Mouse (Mus musculus) CH12.LX (cell line): ENCODE measurements around the gene Mlxipl. TPM values are rescaled to one million over a fixed set of nuclear protein-coding genes. Genes with fewer than 3 reads are reported as not detected.
"Not testable (repeated sequence)": the region's sequence is repeated elsewhere in the genome, so short reads cannot be mapped to it uniquely, and the experiment has no call there.

Source experiments
- DNase-seq: peaks from one replicate; pipeline ENCODE4 v3.0.0-alpha.2; 2013; ENCODE audit errors: extremely low read depth
- H3K27ac ChIP-seq: 2 replicates; pipeline ENCODE4 v1.5.1; 2012; ENCODE audit warnings: low read depth, mild to moderate bottlenecking, control low read depth, moderate library complexity; ENCODE audit not compliant: insufficient read depth
- H3K27me3 ChIP-seq: replicated peaks from 2 replicates; pipeline ENCODE3; 2012; ENCODE audit warnings: inconsistent platforms
- H3K36me3 ChIP-seq, 2 experiments: replicated peaks in 1 of 2; 2 replicates each; pipeline versions ENCODE3 to v1.6.1; 2012; ENCODE audit warnings: inconsistent platforms in 1 of 2, low read length in 1 of 2, mild to moderate bottlenecking in 1 of 2, mixed read lengths in 1 of 2, moderate library complexity in 1 of 2; ENCODE audit not compliant: control insufficient read depth in 1 of 2, insufficient read depth in 1 of 2
- H3K4me1 ChIP-seq, 2 experiments: 2 replicates each; pipeline ENCODE4 v1.6.1; 2012; ENCODE audit warnings: inconsistent platforms in 1 of 2, moderate library complexity in 1 of 2; ENCODE audit not compliant: insufficient read depth in 2 of 2, control insufficient read depth in 1 of 2
- H3K4me2 ChIP-seq: 2 replicates; pipeline ENCODE4 v1.6.1; 2012; ENCODE audit warnings: low read depth, mild to moderate bottlenecking, control low read depth; ENCODE audit not compliant: poor library complexity, insufficient read depth, severe bottlenecking
- H3K4me3 ChIP-seq, 3 experiments: fragments of 150-350 bp in 1 of 3; sonication (generic) in 1 of 3; replicated peaks in 1 of 3; 2 replicates each; pipeline versions ENCODE3 to v1.5.1; 2011 to 2012; ENCODE audit warnings: low read depth in 2 of 3, low read length in 2 of 3, mild to moderate bottlenecking in 2 of 3, moderate library complexity in 2 of 3, control low read depth in 1 of 3, improper control_type of control experiment in 1 of 3, inconsistent platforms in 1 of 3, mixed read lengths in 1 of 3; ENCODE audit not compliant: poor library complexity in 1 of 3
- H3K79me2 ChIP-seq: replicated peaks from 2 replicates; pipeline ENCODE4 v1.6.1; 2012; ENCODE audit warnings: mild to moderate bottlenecking, moderate library complexity; ENCODE audit not compliant: control insufficient read depth, poor library complexity, insufficient read depth, severe bottlenecking; ENCODE audit errors: extremely low read depth
- H3K9ac ChIP-seq: 2 replicates; pipeline ENCODE4 v1.6.1; 2012; ENCODE audit warnings: low read depth, mild to moderate bottlenecking, control low read depth, moderate library complexity; ENCODE audit not compliant: insufficient read depth
- H3K9me3 ChIP-seq: replicated peaks from 2 replicates; pipeline ENCODE3; 2012; ENCODE audit warnings: low read length, inconsistent platforms, mixed read lengths
- BHLHE40 ChIP-seq: IDR thresholded peaks from 2 replicates; pipeline ENCODE4 v1.6.1; 2011; ENCODE audit warnings: mild to moderate bottlenecking, low read depth, low read length, improper control_type of control experiment
- CHD1 ChIP-seq: IDR thresholded peaks from 2 replicates; pipeline ENCODE4 v1.6.1; 2012; ENCODE audit warnings: low read depth, low read length, improper control_type of control experiment, inconsistent platforms
- E2F4 ChIP-seq: IDR thresholded peaks from 2 replicates; pipeline ENCODE4 v1.6.1; 2011; ENCODE audit warnings: low read depth, low read length, improper control_type of control experiment; ENCODE audit not compliant: insufficient replicate concordance
- ETS1 ChIP-seq: conservative IDR thresholded peaks from 2 replicates; pipeline ENCODE4 v1.6.1; 2012; ENCODE audit warnings: low read depth, mild to moderate bottlenecking, inconsistent platforms, low read length, improper control_type of control experiment, moderate library complexity
- GABPA ChIP-seq: IDR thresholded peaks from 2 replicates; pipeline ENCODE4 v1.6.1; 2012; ENCODE audit warnings: low read depth, low read length, improper control_type of control experiment, inconsistent platforms; ENCODE audit not compliant: insufficient replicate concordance
- HCFC1 ChIP-seq: IDR thresholded peaks from 2 replicates; pipeline ENCODE4 v1.6.1; 2012; ENCODE audit warnings: low read depth, mild to moderate bottlenecking, inconsistent platforms, low read length, improper control_type of control experiment
- IRF4 ChIP-seq: IDR thresholded peaks from 2 replicates; pipeline ENCODE4 v1.6.1; 2014; ENCODE audit warnings: low read depth, mild to moderate bottlenecking, inconsistent platforms, low read length, improper control_type of control experiment
- JUN ChIP-seq: IDR thresholded peaks from 2 replicates; pipeline ENCODE4 v1.6.1; 2011; ENCODE audit warnings: low read depth, mild to moderate bottlenecking, low read length, improper control_type of control experiment, moderate library complexity; ENCODE audit not compliant: insufficient read depth
- KAT2A ChIP-seq: IDR thresholded peaks from 2 replicates; pipeline ENCODE4 v1.6.1; 2012; ENCODE audit warnings: low read length, improper control_type of control experiment, inconsistent platforms; ENCODE audit not compliant: insufficient replicate concordance
- MAFK ChIP-seq: IDR thresholded peaks from 2 replicates; pipeline ENCODE4 v1.6.1; 2011; ENCODE audit warnings: low read length, improper control_type of control experiment; ENCODE audit not compliant: insufficient replicate concordance
- NELFE ChIP-seq: IDR thresholded peaks from 2 replicates; pipeline ENCODE4 v1.6.1; 2011; ENCODE audit warnings: low read depth, low read length, improper control_type of control experiment
- POLR2AphosphoS2 ChIP-seq: IDR thresholded peaks from 2 replicates; pipeline ENCODE4 v1.6.1; 2011; ENCODE audit warnings: low read depth, low read length, improper control_type of control experiment
- RAD21 ChIP-seq: IDR thresholded peaks from 2 replicates; pipeline ENCODE4 v1.6.1; 2011; ENCODE audit warnings: low read depth, mild to moderate bottlenecking, low read length, improper control_type of control experiment, moderate library complexity
- SIN3A ChIP-seq: IDR thresholded peaks from 2 replicates; pipeline ENCODE4 v1.6.1; 2012; ENCODE audit warnings: low read length, improper control_type of control experiment, inconsistent platforms
- SMC3 ChIP-seq: IDR thresholded peaks from 2 replicates; pipeline ENCODE4 v1.6.1; 2011; ENCODE audit warnings: low read depth, low read length, improper control_type of control experiment
- TBP ChIP-seq: conservative IDR thresholded peaks from 2 replicates; pipeline ENCODE4 v1.6.1; 2011; ENCODE audit warnings: low read depth, low read length, improper control_type of control experiment
- TCF12 ChIP-seq: IDR thresholded peaks from 2 replicates; pipeline ENCODE4 v1.6.1; 2014; ENCODE audit warnings: low read depth, mild to moderate bottlenecking, inconsistent platforms, low read length, improper control_type of control experiment
- dilution Hi-C: fragments of 300-500 bp; cut with MboI; formaldehyde crosslinking; loops from 2 replicates; pipeline ENCODE4 v1.14.3; 2020; ENCODE audit warnings: low sequenced_read_pairs; ENCODE audit not compliant: extremely low pct_unique_long_range_greater_than_20kb, extremely low pct_ligation_motif_present
- in situ Hi-C: fragments of 300-500 bp; cut with MboI; formaldehyde crosslinking; loops from 3 replicates; pipeline ENCODE4 v1.14.3; 2019; ENCODE audit warnings: low sequenced_read_pairs, low pct_ligation_motif_present, low pct_unique_long_range_greater_than_20kb, mixed read lengths
- polyA plus RNA-seq: library from polyadenylated mRNA; unstranded; fragments of >175 nt; gene quantifications from 2 replicates; pipeline ENCODE4 v1.2.1, GENCODE M21; 2012; ENCODE audit warnings: low read depth; ENCODE audit not compliant: insufficient read length
- total RNA-seq, 2 experiments: library from RNA; depleted of rRNA; stranded (reverse); fragments of 300-350 nt in 1 of 2; fragments of >200 nt in 1 of 2; gene quantifications; 2 replicates each; pipeline ENCODE4 v1.2.3; 2012 to 2014

Gene Mlxipl
- total and polyA plus RNA-seq, 3 experiments, result not detected

DNA sequence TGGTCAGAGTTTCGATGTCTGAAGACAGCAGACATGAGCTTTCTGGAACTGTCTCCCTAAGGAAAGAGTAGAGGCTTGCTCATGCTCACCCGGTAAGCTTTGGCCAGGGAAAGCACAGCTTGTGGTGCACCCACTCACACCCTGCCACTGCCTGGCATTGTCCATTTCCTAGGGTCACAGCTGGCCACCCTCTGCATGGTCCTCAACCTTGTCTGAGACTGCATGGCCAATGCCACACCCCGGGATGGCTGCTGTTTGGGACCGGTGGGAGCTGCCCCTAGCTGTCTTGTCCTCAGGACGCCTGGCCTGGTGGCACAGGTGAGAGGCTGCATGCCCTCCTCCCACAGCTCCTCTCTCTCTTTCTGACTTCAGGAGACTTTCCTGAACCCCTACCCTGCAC is 41.2 kb upstream of the Mlxipl start:
- H3K79me2 ChIP-seq, result no peaks in the 10 kb centered on the region
- TF ChIP-seq SMC3 (no peak), BHLHE40 (no peak), KAT2A (no peak), CHD1 (no peak), MAFK (no peak), SIN3A (no peak), TBP (no peak), GABPA (no peak), TCF12 (no peak), RAD21 (no peak), ETS1 (no peak), JUN (no peak), POLR2AphosphoS2 (no peak), E2F4 (no peak), HCFC1 (no peak), IRF4 (no peak), NELFE (no peak)
- H3K9me3 ChIP-seq, result no peaks in the 10 kb centered on the region
- no peaks in the 10 kb centered on the region for H3K27me3 ChIP-seq
- H3K9ac ChIP-seq, result no peak overlapping the region
- H3K27ac ChIP-seq, result no peak overlapping the region
- peaks cover 18 to 68% of the 10 kb centered on the region in 2 experiments for H3K36me3 ChIP-seq
- no peak for DNase-seq
- H3K4me1 ChIP-seq, result 0 out of 4 replicates have a peak, but pooled peaks cover 0 to 2% of the 10 kb centered on the region in 2 experiments
- in situ Hi-C loops (no loop called here), dilution Hi-C loops (no loop called here)
- no peak overlapping the region for H3K4me2 ChIP-seq
- no peak overlapping the region for H3K4me3 ChIP-seq

- H3K4me2 ChIP-seq, H3K9me3 ChIP-seq, H3K79me2 ChIP-seq, H3K27me3 ChIP-seq, H3K27ac ChIP-seq, dilution Hi-C loops, H3K4me3 ChIP-seq, H3K9ac ChIP-seq, in situ Hi-C loops, H3K4me1 ChIP-seq: not testable (repeated sequence)
- DNase-seq, result peak; percentile 71
- peaks cover 25 to 75% of the 10 kb centered on the region in 2 experiments for H3K36me3 ChIP-seq
These were observed 40.4 kb upstream of the Mlxipl start for GRCm38 (mm10) chr5:135049268-135049667.
